Mouse (Mus musculus) liver, adult 2 months (tissue): ENCODE data around the gene Litaf. TPM values are rescaled to one million over a fixed set of nuclear protein-coding genes. Genes with fewer than 3 reads are reported as not detected.

ENCODE experiments used
- DNase-seq: peaks from one replicate; pipeline ENCODE4 v3.0.0-alpha.2; 2011; ENCODE audit warnings: low read depth, low spot score; ENCODE audit errors: extremely low read depth
- H3K27ac ChIP-seq: fragments of 200-500 bp; replicated peaks from 2 replicates; pipeline ENCODE4 v1.5.1; 2012; ENCODE audit warnings: low read depth, mild to moderate bottlenecking, control low read depth, inconsistent platforms, low read length; ENCODE audit not compliant: insufficient read depth
- H3K27me3 ChIP-seq: fragments of 200-500 bp; 2 replicates; pipeline ENCODE4 v1.6.1; 2012; ENCODE audit warnings: mild to moderate bottlenecking, moderate library complexity, low read length, inconsistent platforms; ENCODE audit not compliant: control insufficient read depth, insufficient read depth
- H3K36me3 ChIP-seq: fragments of 200-500 bp; 2 replicates; pipeline ENCODE4 v1.6.1; 2012; ENCODE audit warnings: low read length, inconsistent platforms; ENCODE audit not compliant: control insufficient read depth, insufficient read depth
- H3K4me1 ChIP-seq: fragments of 200-500 bp; 2 replicates; pipeline ENCODE4 v1.6.1; 2011; ENCODE audit warnings: low read length; ENCODE audit not compliant: control insufficient read depth, insufficient read depth
- H3K4me3 ChIP-seq: fragments of 200-500 bp; 2 replicates; pipeline ENCODE4 v1.5.1; 2011; ENCODE audit warnings: low read depth, mild to moderate bottlenecking, control low read depth, low read length, moderate library complexity; ENCODE audit not compliant: insufficient read depth
- H3K79me2 ChIP-seq: fragments of 200-500 bp; 2 replicates; pipeline ENCODE4 v1.6.1; 2012; ENCODE audit warnings: inconsistent platforms, mild to moderate bottlenecking, low read length, moderate library complexity; ENCODE audit not compliant: control insufficient read depth, insufficient read depth
- H3K9ac ChIP-seq: fragments of 200-500 bp; 2 replicates; pipeline ENCODE4 v1.6.1; 2012; ENCODE audit warnings: low read depth, mild to moderate bottlenecking, control low read depth, inconsistent platforms, low read length
- CTCF ChIP-seq: fragments of 200-500 bp; IDR thresholded peaks from 2 replicates; pipeline ENCODE4 v1.5.1; 2011; ENCODE audit warnings: low read depth, low read length, control low read depth
- POLR2A ChIP-seq: fragments of 200-500 bp; IDR thresholded peaks from 2 replicates; pipeline ENCODE4 v1.6.1; 2011; ENCODE audit warnings: low read length, control low read depth; ENCODE audit not compliant: insufficient read depth; ENCODE audit errors: extremely low read depth
- WGBS: fragments of 180-500 bp; shearing (Covaris S2); methylation state at CpG from one replicate; pipeline ENCODE4 v1.1.7; 2018; 5-methylcytosine and 5-hydroxymethylcytosine counted together
- polyA plus RNA-seq: library from polyadenylated mRNA; depleted of rRNA; stranded (reverse); fragments of >200 nt; gene quantifications from 2 replicates; pipeline ENCODE4 v1.2.3, GENCODE M21; 2012
- total RNA-seq: library from RNA; depleted of rRNA; stranded (reverse); fragments of >200 nt; gene quantifications from 2 replicates; pipeline ENCODE4 v1.2.3, GENCODE M21; 2014

Gene Litaf
- total and polyA plus RNA-seq, 2 experiments = 27.4 to 161 TPM

- Histone ChIP-seq H3K4me3 (no peak overlapping the region), H3K79me2 (no peaks in the 10 kb centered on the region), H3K27ac (no peak overlapping the region), H3K9ac (no peak overlapping the region), H3K27me3 (no peaks in the 10 kb centered on the region), H3K36me3 (peaks cover 74% of the 10 kb centered on the region), H3K4me1 (no peaks in the 10 kb centered on the region)
- WGBS = 73% methylated on average over 3 of the region's 3 CpGs
- TF ChIP-seq CTCF (no peak), POLR2A (no peak)
- DNase-seq = no peak
Observed at GRCm38 (mm10) chr16:11078216-11078869, 12.4 kb upstream of the Litaf start.

- Histone ChIP-seq H3K4me1 (no peaks in the 10 kb centered on the region), H3K9ac (no peak overlapping the region), H3K36me3 (peaks cover 67% of the 10 kb centered on the region), H3K27ac (no peak overlapping the region), H3K27me3 (no peaks in the 10 kb centered on the region), H3K4me3 (no peak overlapping the region), H3K79me2 (no peaks in the 10 kb centered on the region)
- WGBS = 95% methylated on average over 9 of the region's 9 CpGs
- no peak for DNase-seq
- TF ChIP-seq POLR2A (no peak), CTCF (no peak)
Observed at GRCm38 (mm10) chr16:11077601-11078201, 11.7 kb upstream of the Litaf start.

GRCm38 (mm10) chr16:11073060-11073459 is 7.1 kb upstream of the Litaf start:
- WGBS = 86% methylated on average over 6 of the region's 6 CpGs
- no peak for DNase-seq
- no peaks in the 10 kb centered on the region for H3K79me2 ChIP-seq

GRCm38 (mm10) chr16:11072454-11072853 is 6.5 kb upstream of the Litaf start:
- peaks cover 20% of the 10 kb centered on the region; the same call in 1 of the 2 replicates for H3K36me3 ChIP-seq
- H3K4me1 ChIP-seq = peaks cover 5% of the 10 kb centered on the region
- no peaks in the 10 kb centered on the region for H3K79me2 ChIP-seq
- H3K27me3 ChIP-seq = no peaks in the 10 kb centered on the region
- no peak for DNase-seq
- H3K27ac ChIP-seq = no peak overlapping the region
- WGBS = 78% methylated on average over 8 of the region's 8 CpGs
- TF ChIP-seq CTCF (no peak), POLR2A (no peak)
- no peak overlapping the region for H3K4me3 ChIP-seq
- no peak overlapping the region for H3K9ac ChIP-seq

More at GRCm38 (mm10) chr16:11073060-11073459, 7.1 kb upstream of the Litaf start:
- no peak overlapping the region for H3K9ac ChIP-seq
- H3K27me3 ChIP-seq = no peaks in the 10 kb centered on the region
- no peak overlapping the region for H3K4me3 ChIP-seq
- H3K27ac ChIP-seq = no peak overlapping the region
- peaks cover 5% of the 10 kb centered on the region for H3K4me1 ChIP-seq
- no peak for TF ChIP-seq POLR2A
- no peak for TF ChIP-seq CTCF
- H3K36me3 ChIP-seq = peaks cover 26% of the 10 kb centered on the region; the same call in 1 of the 2 replicates

GRCm38 (mm10) chr16:11071887-11072286 is 5.9 kb upstream of the Litaf start:
- DNase-seq = no peak
- peaks cover 5% of the 10 kb centered on the region for H3K4me1 ChIP-seq

GRCm38 (mm10) chr16:11071176-11071575 is 5.2 kb upstream of the Litaf start:
- Histone ChIP-seq H3K9ac (no peak overlapping the region), H3K36me3 (peaks cover 14% of the 10 kb centered on the region; the same call in 1 of the 2 replicates), H3K4me3 (no peak overlapping the region), H3K79me2 (no peaks in the 10 kb centered on the region), H3K27ac (no peak overlapping the region), H3K27me3 (no peaks in the 10 kb centered on the region), H3K4me1 (peaks cover 5% of the 10 kb centered on the region)
- no peak for DNase-seq
- TF ChIP-seq POLR2A = no peak
- no peak for TF ChIP-seq CTCF
- 72% methylated on average over 5 of the region's 5 CpGs for WGBS

More at GRCm38 (mm10) chr16:11071887-11072286, 5.9 kb upstream of the Litaf start:
- Histone ChIP-seq H3K79me2 (no peaks in the 10 kb centered on the region), H3K9ac (no peak overlapping the region), H3K27ac (no peak overlapping the region), H3K36me3 (peaks cover 20% of the 10 kb centered on the region; the same call in 1 of the 2 replicates), H3K27me3 (no peaks in the 10 kb centered on the region), H3K4me3 (no peak overlapping the region)
- TF ChIP-seq CTCF (no peak), POLR2A (no peak)
- 96% methylated on average over 4 of the region's 4 CpGs for WGBS
